ENCODE assay signal across 18 mouse cellular contexts in the genomic region with DNA sequence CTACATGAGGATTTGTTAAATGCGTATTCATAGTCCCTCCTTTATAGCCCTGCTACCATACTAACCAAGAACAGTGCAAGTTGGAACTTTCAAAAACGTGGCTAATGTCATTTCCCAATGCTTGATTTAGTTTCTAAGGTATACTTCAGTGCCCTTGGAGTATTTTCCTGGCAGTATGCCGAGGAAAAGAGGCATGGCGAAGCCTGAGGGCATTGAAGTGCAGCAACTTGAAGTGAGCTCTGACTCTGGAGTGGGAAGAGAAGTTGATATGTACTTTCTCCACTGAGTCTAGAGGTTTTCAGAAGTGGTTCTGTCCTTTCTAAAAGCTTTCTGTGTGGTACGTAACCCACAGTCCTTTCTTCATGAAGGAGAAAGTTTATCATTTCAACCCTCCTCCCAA. TPM values are rescaled to one million over a fixed set of nuclear protein-coding genes. Genes with fewer than 3 reads are reported as not detected.
A peak's percentile ranks its signal among the peaks of the same experiment; 100 is the strongest.
DNase-seq lines count a peak whose midpoint lies in the region; ATAC-seq and TF ChIP-seq lines count a peak whose summit lies in the region.
"Had no signal": no experiment of that assay in that cellular context is flagged by ENCODE, and none has a peak within 500 bp of the region (broad histone marks: within the 10 kb centered on the region; RNA-seq: fewer than 3 reads in every experiment).

No protein-coding gene starts in this region.

- peak; percentile 10 to 12 for DNase-seq in heart, postnatal 10 days
- DNase-seq in lung, adult 2 months: peak; percentile 66
- DNase-seq in lung, postnatal 4 days: peak; percentile 76 to 78
- no peak for DNase-seq in MN1 (ENCODE audit: low spot score)
- DNase-seq in spleen, postnatal 14 days (ENCODE audit: low spot score in 2 of 2): no peak
- DNase-seq: cerebellum, postnatal 10 days; forebrain, postnatal 0 days; gastrocnemius, postnatal 14 days; right cerebral cortex, adult 18-20 months; thymus, postnatal 4 days had no signal

- no peak for ATAC-seq in heart, embryonic 12.5 days (ENCODE audit: insufficient number of reproducible peaks, low FRiP score)
- peak; percentile 49; the same call in 1 of the 2 replicates for ATAC-seq in kidney, embryonic 15.5 days (replicated peaks; ENCODE audit: low FRiP score)
- ATAC-seq: forebrain, postnatal 0 days; intestine, embryonic 15.5 days; midbrain, embryonic 15.5 days had no signal

- H3K9me3 ChIP-seq in heart, embryonic 12.5 days (replicated peaks): no peaks in the 10 kb centered on the region
- H3K9me3 ChIP-seq in kidney, embryonic 15.5 days (replicated peaks): no peaks in the 10 kb centered on the region
- H3K9me3 ChIP-seq: heart, embryonic 15.5 days; hindbrain, embryonic 12.5 days; intestine, embryonic 15.5 days; midbrain, embryonic 15.5 days had no signal

- no peak overlapping the region for H3K4me3 ChIP-seq in heart, embryonic 12.5 days
- no peak overlapping the region for H3K4me3 ChIP-seq in kidney, embryonic 15.5 days (replicated peaks)
- no peak overlapping the region for H3K4me3 ChIP-seq in lung, adult 2 months (replicated peaks; ENCODE audit: extremely low read depth, low read depth, low read length)
- H3K4me3 ChIP-seq: erythroblast, embryonic 14.5 days; heart, embryonic 15.5 days; hindbrain, embryonic 12.5 days; intestine, embryonic 15.5 days; midbrain, embryonic 15.5 days had no signal

- no peaks in the 10 kb centered on the region for H3K27me3 ChIP-seq in heart, embryonic 12.5 days (replicated peaks)
- H3K27me3 ChIP-seq in kidney, embryonic 15.5 days: no peaks in the 10 kb centered on the region
- H3K27me3 ChIP-seq: heart, embryonic 15.5 days; hindbrain, embryonic 12.5 days; intestine, embryonic 15.5 days; midbrain, embryonic 15.5 days had no signal

- H3K36me3 ChIP-seq in heart, embryonic 12.5 days: peaks cover 11% of the 10 kb centered on the region
- peaks cover 5% of the 10 kb centered on the region; the same call in 1 of the 2 replicates for H3K36me3 ChIP-seq in kidney, embryonic 15.5 days
- H3K36me3 ChIP-seq: heart, embryonic 15.5 days; hindbrain, embryonic 12.5 days; intestine, embryonic 15.5 days; midbrain, embryonic 15.5 days had no signal

- no peak overlapping the region for H3K27ac ChIP-seq in heart, embryonic 12.5 days (ENCODE audit: poor library complexity, severe bottlenecking)
- H3K27ac ChIP-seq in kidney, embryonic 15.5 days: no peak overlapping the region
- H3K27ac ChIP-seq: heart, embryonic 15.5 days; hindbrain, embryonic 12.5 days; intestine, embryonic 15.5 days; midbrain, embryonic 15.5 days had no signal

- no peak overlapping the region for H3K9ac ChIP-seq in heart, embryonic 12.5 days
- no peak overlapping the region for H3K9ac ChIP-seq in kidney, embryonic 15.5 days
- H3K9ac ChIP-seq: forebrain, postnatal 0 days; heart, embryonic 15.5 days; hindbrain, embryonic 12.5 days; intestine, embryonic 15.5 days; midbrain, embryonic 15.5 days had no signal

- H3K4me1 ChIP-seq in heart, embryonic 12.5 days (replicated peaks): no peaks in the 10 kb centered on the region
- H3K4me1 ChIP-seq in kidney, embryonic 15.5 days: 0 out of 2 replicates have a peak, but pooled peaks cover 3% of the 10 kb centered on the region
- no peaks in the 10 kb centered on the region; the same call in 1 of the 2 replicates for H3K4me1 ChIP-seq in lung, adult 2 months (ENCODE audit: control insufficient read depth, insufficient read depth, low read length)
- H3K4me1 ChIP-seq: hindbrain, embryonic 12.5 days; intestine, embryonic 15.5 days; midbrain, embryonic 15.5 days had no signal

- intact Hi-C loops in heart, postnatal 10 days (cut with DNase I): no loop called here

- H3K4me2 ChIP-seq in heart, embryonic 12.5 days: no peak overlapping the region
- no peak overlapping the region for H3K4me2 ChIP-seq in kidney, embryonic 15.5 days
- H3K4me2 ChIP-seq: heart, embryonic 15.5 days; hindbrain, embryonic 12.5 days; intestine, embryonic 15.5 days; liver, embryonic 11.5 days; midbrain, embryonic 15.5 days had no signal

- TF ChIP-seq CTCF in lung, adult 2 months (IDR thresholded peaks at IDR 0.05; ENCODE audit: insufficient read depth, low read length): no peak

- 84% methylated on average over 5 of the region's 5 CpGs for WGBS in heart, embryonic 12.5 days
- 64% methylated on average over 5 of the region's 5 CpGs for WGBS in kidney, embryonic 15.5 days
- WGBS in lung, adult 2 months: 65% methylated on average over 5 of the region's 5 CpGs

- TF ChIP-seq POLR2A in lung, adult 2 months (IDR thresholded peaks at IDR 0.05; ENCODE audit: borderline replicate concordance, extremely low read depth, low read depth, low read length): no peak

RNA-seq across cellular contexts. Expression of gene Pi4k2b, which starts 7.4 kb away (rescaled TPM):
- 1 to 10 TPM; 4.4 to 4.8 TPM for total RNA-seq in heart, postnatal 10 days (2021)
- polyA plus RNA-seq in heart, embryonic 12.5 days (2016; fragmentation: Nextera tagmentation; extraction: Ambion mirVana): 10.5 and 10.9 TPM in 2 replicates
- polyA plus RNA-seq in kidney, embryonic 15.5 days (2015; fragmentation: Nextera tagmentation; extraction: Ambion mirVana): 22.4 and 23.7 TPM in 2 replicates
- polyA plus RNA-seq in lung, adult 2 months (2012; rRNA removed): 72.4 and 115 TPM in 2 replicates

RNA-seq across cellular contexts. Expression of gene Zcchc4, which starts 26.5 kb away (rescaled TPM):
- total RNA-seq in heart, postnatal 10 days (2021): 1 to 10 TPM; 6.3 to 7.8 TPM
- 10.6 and 11.4 TPM in 2 replicates for polyA plus RNA-seq in heart, embryonic 12.5 days (2016; fragmentation: Nextera tagmentation; extraction: Ambion mirVana)
- polyA plus RNA-seq in kidney, embryonic 15.5 days (2015; fragmentation: Nextera tagmentation; extraction: Ambion mirVana): 17.7 and 18.3 TPM in 2 replicates
- 4.8 and 7.2 TPM in 2 replicates for polyA plus RNA-seq in lung, adult 2 months (2012; rRNA removed)

Comparison
In these comparisons a context has a peak if more than half of its experiments do, and no peak if none do; other contexts are left out.
1. DNase-seq: peak in heart, postnatal 10 days (2 of 2), lung, adult 2 months (single experiment) and lung, postnatal 4 days (2 of 2); none in MN1 (single experiment) and spleen, postnatal 14 days (0 of 2).